Mouse (Mus musculus): ENCODE results near the gene A830018L16Rik. TPM values are rescaled to one million over a fixed set of nuclear protein-coding genes. Genes with fewer than 3 reads are reported as not detected.
"Not testable (repeated sequence)": the region's sequence is repeated elsewhere in the genome, so short reads cannot be mapped to it uniquely, and the experiment has no call there.

Gene A830018L16Rik
- polyA plus RNA-seq, 1 experiment from 2014 or later: 10.9 TPM

DNA sequence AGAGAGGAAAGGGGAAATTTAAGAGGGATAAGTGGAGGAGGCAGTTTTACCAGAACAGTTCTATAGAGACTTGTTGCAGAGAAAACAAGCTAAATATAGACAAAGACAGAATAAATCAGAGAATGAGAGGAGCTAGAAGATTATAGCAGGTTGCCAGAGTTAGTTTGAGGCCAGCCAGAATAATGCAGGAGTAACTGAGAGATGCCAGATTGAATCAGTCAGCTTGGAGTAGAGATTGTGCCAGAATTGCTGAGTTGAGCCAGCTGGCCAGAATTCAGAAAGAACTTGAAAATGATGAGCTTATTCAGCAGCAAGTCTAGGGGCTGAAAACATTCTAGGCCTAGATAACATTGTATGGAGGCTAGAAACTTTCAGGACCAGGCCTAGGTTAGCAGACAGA, 502.0 kb downstream of the A830018L16Rik start:
- H3K27ac ChIP-seq (replicated peaks): no peak overlapping the region
- H3K9ac ChIP-seq: no peak overlapping the region
- ATAC-seq (ENCODE audit: low FRiP score, low read depth): no peak
- no peak overlapping the region for H3K4me2 ChIP-seq
- H3K9me3 ChIP-seq: 0 out of 2 replicates have a peak, but pooled peaks cover 6% of the 10 kb centered on the region
- no peaks in the 10 kb centered on the region for H3K27me3 ChIP-seq
- H3K4me1 ChIP-seq (replicated peaks): no peaks in the 10 kb centered on the region
- no peak overlapping the region for H3K4me3 ChIP-seq
- no peaks in the 10 kb centered on the region for H3K36me3 ChIP-seq

DNA sequence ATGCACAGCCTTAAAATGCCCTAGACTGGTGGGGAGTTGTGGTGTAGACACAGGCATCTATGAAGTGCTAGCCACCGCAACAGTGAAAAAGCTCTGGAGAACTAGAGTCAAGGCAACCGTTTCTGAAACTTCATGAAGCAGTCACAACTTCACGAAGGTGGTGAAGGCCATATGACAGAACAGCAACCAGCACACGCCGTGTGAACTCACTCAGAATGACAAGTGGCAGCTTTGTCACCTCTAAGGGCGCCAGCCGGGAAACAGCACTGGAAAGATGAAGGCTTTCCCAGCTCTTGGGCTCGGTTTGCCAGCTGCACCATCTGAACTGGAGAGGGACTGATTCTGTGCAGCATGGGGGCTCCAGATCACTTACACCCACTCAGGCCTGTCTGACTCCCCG, 523.1 kb downstream of the A830018L16Rik start:
- Histone ChIP-seq H3K27ac (replicated peaks) (no peak overlapping the region), H3K27me3 (no peaks in the 10 kb centered on the region), H3K9me3 (no peaks in the 10 kb centered on the region), H3K36me3 (no peaks in the 10 kb centered on the region), H3K9ac (no peak overlapping the region), H3K4me1 (replicated peaks) (no peaks in the 10 kb centered on the region), H3K4me2 (no peak overlapping the region), H3K4me3 (no peak overlapping the region)
- 76% methylated on average over 9 of the region's 9 CpGs for WGBS
- no peak for ATAC-seq (ENCODE audit: low FRiP score, low read depth)

DNA sequence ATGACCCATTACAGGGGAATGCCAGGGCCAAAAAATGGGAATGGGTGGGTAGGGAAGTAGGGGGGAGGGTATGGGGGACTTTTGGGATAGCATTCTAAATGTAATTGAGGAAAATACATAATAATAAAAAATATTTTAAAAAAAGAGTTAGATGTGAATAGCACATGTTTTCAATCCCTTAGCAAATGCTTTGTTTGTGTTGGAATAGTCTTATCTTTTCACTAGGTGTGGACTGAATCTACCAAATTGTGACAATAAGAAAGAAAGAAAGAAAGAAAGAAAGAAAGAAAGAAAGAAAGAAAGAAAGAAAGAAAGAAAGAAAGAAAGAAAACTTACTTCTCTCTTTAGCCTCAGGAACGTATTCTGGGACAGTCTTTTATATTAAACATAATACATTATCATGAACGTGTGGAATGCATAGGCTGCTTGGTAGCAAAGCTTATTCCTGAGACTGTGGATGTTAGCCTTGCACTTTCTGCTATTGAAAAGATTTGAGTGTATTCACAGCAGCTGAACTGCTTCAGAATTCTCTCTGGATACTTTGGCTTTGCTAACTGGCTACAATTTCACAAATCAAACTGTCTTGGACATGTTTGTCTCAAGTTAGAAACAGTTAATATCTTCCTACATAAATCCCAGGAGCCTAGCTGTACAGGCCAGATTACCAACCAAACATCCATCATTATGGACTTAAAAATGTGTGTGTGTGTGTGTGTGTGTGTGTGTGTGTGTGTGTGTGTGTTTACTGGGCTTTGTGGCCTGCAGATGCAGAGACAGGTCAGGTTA, 545.7 kb downstream of the A830018L16Rik start:
- no peaks in the 10 kb centered on the region for H3K4me1 ChIP-seq (replicated peaks)
- H3K4me2 ChIP-seq: no peak overlapping the region
- no peaks in the 10 kb centered on the region for H3K36me3 ChIP-seq
- ATAC-seq (ENCODE audit: low FRiP score, low read depth): no peak
- H3K27me3 ChIP-seq: no peaks in the 10 kb centered on the region
- no peak overlapping the region for H3K9ac ChIP-seq
- H3K9me3 ChIP-seq: no peaks in the 10 kb centered on the region
- no peak overlapping the region for H3K4me3 ChIP-seq
- whole genome bisulfite sequencing: 77% methylated on average over 2 of the region's 2 CpGs
- H3K27ac ChIP-seq (replicated peaks): no peak overlapping the region

DNA sequence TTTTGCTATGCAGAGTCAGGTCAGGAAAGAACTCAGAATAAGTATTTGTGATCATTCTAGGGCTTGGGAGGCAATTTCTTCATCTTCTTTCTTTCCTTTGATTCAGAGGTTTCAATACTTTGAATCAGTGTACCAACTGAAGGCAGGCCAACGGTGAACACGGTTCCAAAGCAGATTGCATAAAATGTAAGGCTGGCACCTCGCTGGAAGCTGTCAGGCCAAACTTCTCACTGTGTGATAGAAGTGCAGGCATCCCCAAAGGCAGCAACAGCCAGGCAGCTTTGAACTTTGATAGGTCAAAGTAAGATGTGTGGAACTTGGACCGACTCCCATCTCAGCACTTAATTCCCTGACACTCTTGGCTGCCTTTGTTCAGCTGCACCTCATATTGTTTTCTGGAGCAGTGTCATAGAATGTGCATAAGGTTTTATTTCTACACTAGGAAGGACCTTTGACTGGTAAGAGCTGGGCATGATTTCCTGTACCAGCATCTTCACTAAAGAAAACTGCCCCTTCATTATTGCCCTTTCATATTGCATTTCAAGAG, 568.8 kb downstream of the A830018L16Rik start:
- ATAC-seq (ENCODE audit: low FRiP score, low read depth): no peak
- no peaks in the 10 kb centered on the region for H3K4me1 ChIP-seq (replicated peaks)
- H3K27ac ChIP-seq (replicated peaks): no peak overlapping the region
- H3K9ac ChIP-seq: no peak overlapping the region
- H3K4me2 ChIP-seq: no peak overlapping the region
- 79% methylated on average over 4 of the region's 4 CpGs for WGBS
- no peak overlapping the region for H3K4me3 ChIP-seq
- H3K36me3 ChIP-seq: no peaks in the 10 kb centered on the region
- H3K27me3 ChIP-seq: no peaks in the 10 kb centered on the region
- H3K9me3 ChIP-seq: no peaks in the 10 kb centered on the region

DNA sequence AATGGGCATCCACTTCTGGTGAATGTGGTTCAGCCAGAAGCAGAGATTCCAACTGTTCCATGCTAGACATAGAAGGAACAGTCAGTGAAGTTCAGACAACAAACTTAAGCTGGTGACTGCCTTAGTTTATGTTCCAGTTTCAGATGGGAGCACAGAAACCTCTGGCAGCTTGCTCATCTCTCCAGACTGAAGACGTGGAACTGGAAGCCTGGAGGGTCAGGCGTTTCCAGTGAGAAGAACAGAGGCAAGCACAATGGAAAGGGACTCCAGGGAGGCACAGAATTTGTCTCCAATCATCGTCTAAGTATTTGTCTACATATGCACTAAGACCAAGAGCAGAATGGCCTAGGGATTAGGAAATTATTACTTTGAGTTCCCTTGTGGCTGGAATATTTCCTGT, 576.1 kb downstream of the A830018L16Rik start:
- H3K27ac ChIP-seq (replicated peaks): no peak overlapping the region
- no peak overlapping the region for H3K4me3 ChIP-seq
- H3K36me3 ChIP-seq: no peaks in the 10 kb centered on the region
- H3K4me2 ChIP-seq: no peak overlapping the region
- H3K9me3 ChIP-seq: no peaks in the 10 kb centered on the region
- H3K27me3 ChIP-seq: no peaks in the 10 kb centered on the region
- no peak overlapping the region for H3K9ac ChIP-seq
- WGBS: 82% methylated on average over 3 of the region's 3 CpGs
- no peaks in the 10 kb centered on the region for H3K4me1 ChIP-seq (replicated peaks)
- ATAC-seq (ENCODE audit: low FRiP score, low read depth): no peak

DNA sequence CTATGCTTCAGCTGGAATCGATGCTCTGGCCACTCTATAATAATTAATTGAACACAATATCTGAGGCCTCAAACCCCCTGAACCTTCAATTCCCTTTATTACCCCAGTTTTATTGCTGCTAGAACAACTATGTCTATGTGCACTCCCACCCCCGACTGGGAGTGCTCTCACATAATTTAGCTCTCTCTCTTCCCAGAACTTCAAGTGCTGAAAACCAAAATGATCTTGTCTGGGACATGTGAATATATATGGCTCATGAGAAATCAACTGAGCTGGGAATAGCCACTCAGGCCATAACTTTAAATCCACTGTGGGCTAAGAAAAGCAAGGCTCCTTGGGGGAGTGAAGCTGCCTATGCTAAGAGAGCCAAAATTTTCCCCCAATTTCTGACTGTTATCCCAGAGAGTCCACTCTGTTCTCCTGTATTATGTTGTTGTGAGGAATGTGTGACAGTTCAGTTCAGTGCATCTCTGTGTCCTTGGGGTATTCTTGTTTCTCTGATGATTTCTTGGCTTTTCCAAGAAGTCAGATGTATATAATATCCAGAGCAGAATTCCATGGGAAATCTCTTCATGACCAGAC, 582.5 kb downstream of the A830018L16Rik start:
- no peaks in the 10 kb centered on the region for H3K36me3 ChIP-seq
- H3K9me3 ChIP-seq: no peaks in the 10 kb centered on the region
- H3K9ac ChIP-seq: no peak overlapping the region
- no peak overlapping the region for H3K4me3 ChIP-seq
- ATAC-seq (ENCODE audit: low FRiP score, low read depth): no peak
- 81% methylated on average over 2 of the region's 2 CpGs for WGBS
- H3K4me2 ChIP-seq: no peak overlapping the region
- H3K4me1 ChIP-seq (replicated peaks): no peaks in the 10 kb centered on the region
- H3K27me3 ChIP-seq: no peaks in the 10 kb centered on the region
- no peak overlapping the region for H3K27ac ChIP-seq (replicated peaks)

DNA sequence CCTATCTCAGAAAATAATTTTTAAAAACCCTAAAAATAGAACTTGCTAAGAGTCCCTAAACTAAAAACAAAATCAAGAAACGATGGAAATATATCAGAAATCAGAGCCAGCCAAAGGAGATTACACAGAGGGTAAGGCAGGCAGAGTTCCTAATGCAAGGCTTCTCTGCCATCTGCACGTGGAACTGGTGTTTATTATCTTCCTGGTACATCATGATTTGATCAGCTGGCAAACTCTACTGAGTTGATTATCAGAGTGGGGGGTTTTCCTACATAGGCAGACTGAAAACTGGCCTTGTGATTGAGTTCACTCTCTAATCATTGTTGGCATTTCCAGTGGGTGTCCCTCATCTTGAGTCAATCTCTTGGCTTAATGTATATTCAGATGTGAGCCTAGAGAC, 583.7 kb downstream of the A830018L16Rik start:
- H3K36me3 ChIP-seq: no peaks in the 10 kb centered on the region
- WGBS: 81% methylated on average over 2 of the region's 2 CpGs
- no peak overlapping the region for H3K9ac ChIP-seq
- no peak overlapping the region for H3K4me2 ChIP-seq
- no peak overlapping the region for H3K4me3 ChIP-seq
- H3K27me3 ChIP-seq: no peaks in the 10 kb centered on the region
- no peak for ATAC-seq (ENCODE audit: low FRiP score, low read depth)
- no peak overlapping the region for H3K27ac ChIP-seq (replicated peaks)
- no peaks in the 10 kb centered on the region for H3K4me1 ChIP-seq (replicated peaks)
- H3K9me3 ChIP-seq: no peaks in the 10 kb centered on the region

DNA sequence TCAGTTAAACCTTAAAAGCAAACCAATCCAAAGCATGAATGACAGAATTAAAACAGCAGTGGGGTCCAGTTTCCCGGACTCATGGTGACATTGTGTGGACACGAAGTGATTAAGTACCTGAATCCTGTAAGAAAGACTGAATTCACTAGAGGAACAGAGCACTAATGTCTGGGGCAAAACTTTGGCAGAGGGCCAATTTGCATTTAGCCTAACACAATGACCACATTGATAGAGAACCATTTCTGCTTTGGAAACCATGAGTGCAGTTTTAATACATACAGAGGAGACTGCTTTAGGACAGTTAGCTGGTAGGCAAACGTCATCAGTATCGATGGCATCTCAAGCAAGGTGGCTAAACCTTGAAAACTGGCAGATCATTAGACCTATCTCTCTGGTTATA, 586.7 kb downstream of the A830018L16Rik start:
- Histone ChIP-seq H3K4me3 (no peak overlapping the region), H3K36me3 (no peaks in the 10 kb centered on the region), H3K4me2 (no peak overlapping the region), H3K27ac (replicated peaks) (no peak overlapping the region), H3K4me1 (replicated peaks) (no peaks in the 10 kb centered on the region), H3K27me3 (no peaks in the 10 kb centered on the region), H3K9ac (no peak overlapping the region), H3K9me3 (no peaks in the 10 kb centered on the region)
- WGBS: 34% methylated on average over 4 of the region's 4 CpGs
- ATAC-seq (ENCODE audit: low FRiP score, low read depth): peak; percentile 86

DNA sequence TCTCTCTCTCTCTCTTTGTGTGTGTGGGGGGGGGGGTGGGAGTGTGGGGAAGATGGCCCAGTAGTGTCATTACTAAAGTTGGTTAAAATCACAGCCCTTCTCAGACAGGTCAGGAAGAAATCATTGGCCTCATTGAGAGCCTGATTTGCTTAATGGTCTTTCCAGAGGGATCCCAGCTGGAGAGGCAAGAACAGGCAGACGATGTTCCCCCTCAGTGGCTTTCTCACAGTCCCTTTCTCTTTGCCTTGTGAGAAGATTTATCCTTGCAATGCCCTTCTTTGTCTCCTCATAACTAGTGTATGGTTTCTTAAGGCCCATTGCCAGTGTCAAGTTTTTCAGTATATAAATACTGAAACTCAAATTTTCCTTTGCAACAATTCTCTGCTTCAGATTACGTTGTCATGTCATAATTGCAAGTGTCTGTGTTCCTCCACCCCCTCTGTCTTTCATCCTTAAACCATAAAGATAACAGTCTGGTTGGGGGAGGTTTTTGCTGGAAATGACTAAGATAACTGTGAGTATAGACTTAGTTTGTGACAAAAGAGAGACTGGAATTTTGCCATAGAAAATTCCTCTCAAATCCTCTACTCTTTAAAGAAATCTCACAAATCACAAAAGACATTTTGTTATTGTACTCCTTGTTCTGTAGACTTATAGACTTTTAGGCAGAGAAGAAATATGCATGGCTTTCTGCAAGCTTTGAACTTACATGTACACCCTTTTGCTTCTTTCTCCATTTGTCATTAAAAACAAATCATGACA, 595.1 kb downstream of the A830018L16Rik start:
- no peak overlapping the region for H3K4me2 ChIP-seq
- no peaks in the 10 kb centered on the region for H3K27me3 ChIP-seq
- ATAC-seq (ENCODE audit: low FRiP score, low read depth): no peak
- H3K9me3 ChIP-seq: no peaks in the 10 kb centered on the region
- no peaks in the 10 kb centered on the region for H3K36me3 ChIP-seq
- WGBS: 43% methylated on average over 2 of the region's 2 CpGs
- no peak overlapping the region for H3K4me3 ChIP-seq
- H3K27ac ChIP-seq (replicated peaks): no peak overlapping the region
- H3K4me1 ChIP-seq (replicated peaks): no peaks in the 10 kb centered on the region
- no peak overlapping the region for H3K9ac ChIP-seq

DNA sequence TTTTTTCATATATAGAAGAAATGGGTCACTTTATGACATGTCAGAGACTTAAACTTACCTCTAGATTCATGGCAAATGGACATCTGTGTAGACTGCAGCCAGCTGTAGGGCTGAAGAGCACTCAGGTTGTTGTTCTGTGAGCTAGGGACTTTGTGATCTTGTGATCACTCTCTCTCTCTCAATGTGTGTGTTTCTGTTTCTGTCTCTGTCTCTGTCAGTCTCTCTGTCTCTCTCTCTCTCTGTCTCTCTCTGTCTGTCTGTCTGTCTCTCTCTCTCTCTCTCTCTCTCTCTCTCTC, 595.6 kb downstream of the A830018L16Rik start:
- H3K36me3 ChIP-seq: no peaks in the 10 kb centered on the region
- no peak overlapping the region for H3K9ac ChIP-seq
- no peaks in the 10 kb centered on the region for H3K27me3 ChIP-seq
- H3K9me3 ChIP-seq: no peaks in the 10 kb centered on the region
- no peaks in the 10 kb centered on the region for H3K4me1 ChIP-seq (replicated peaks)
- H3K4me2 ChIP-seq: no peak overlapping the region
- H3K4me3 ChIP-seq: no peak overlapping the region
- H3K27ac ChIP-seq (replicated peaks): no peak overlapping the region
- no peak for ATAC-seq (ENCODE audit: low FRiP score, low read depth)

DNA sequence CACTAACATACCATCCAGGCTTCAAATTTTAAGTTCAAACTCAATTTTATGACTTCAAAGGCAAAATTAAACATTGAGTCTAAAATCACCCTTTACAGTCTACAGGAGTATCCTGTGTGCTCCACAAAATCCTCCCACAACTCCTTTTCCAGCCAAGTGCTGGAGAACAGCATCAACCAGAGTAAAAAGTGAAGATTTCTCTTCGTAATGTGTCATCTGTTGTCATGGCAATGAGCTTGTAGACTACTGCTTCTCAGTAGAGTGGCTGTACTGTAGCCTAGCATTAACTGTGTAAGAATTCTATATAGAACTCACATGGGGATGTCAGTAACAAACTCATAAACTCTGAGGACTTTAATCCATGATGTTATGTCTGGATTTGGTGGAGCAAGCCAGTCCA, 596.7 kb downstream of the A830018L16Rik start:
- Histone ChIP-seq H3K4me1 (replicated peaks) (no peaks in the 10 kb centered on the region), H3K36me3 (no peaks in the 10 kb centered on the region), H3K9ac (no peak overlapping the region), H3K27ac (replicated peaks) (no peak overlapping the region), H3K4me2 (no peak overlapping the region), H3K4me3 (no peak overlapping the region), H3K27me3 (no peaks in the 10 kb centered on the region), H3K9me3 (no peaks in the 10 kb centered on the region)
- ATAC-seq (ENCODE audit: low FRiP score, low read depth): no peak
- WGBS: 84% methylated on average over 1 of the region's 1 CpGs

DNA sequence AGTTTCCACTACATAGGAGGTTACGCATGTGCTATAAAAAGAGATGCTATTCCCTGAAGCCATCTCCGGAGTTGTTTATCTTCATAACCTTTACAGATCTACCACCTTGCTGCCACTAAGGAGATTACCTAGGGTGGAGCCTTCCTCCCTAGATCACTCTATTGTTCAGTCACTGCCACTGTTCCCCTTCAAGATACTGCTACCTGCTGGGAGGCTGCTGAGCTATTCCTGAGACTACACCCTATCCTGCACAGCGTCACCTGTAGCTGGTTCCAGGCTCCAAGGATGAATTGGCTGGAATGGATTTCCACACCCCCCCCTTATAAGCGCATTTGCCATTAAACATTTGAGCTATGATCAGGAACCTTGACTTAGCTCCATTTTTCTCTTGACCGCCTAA, 606.7 kb downstream of the A830018L16Rik start:
- H3K36me3 ChIP-seq; H3K27ac ChIP-seq (replicated peaks); H3K27me3 ChIP-seq; ATAC-seq (ENCODE audit: low FRiP score, low read depth); H3K4me3 ChIP-seq; H3K4me1 ChIP-seq (replicated peaks); H3K9ac ChIP-seq; H3K9me3 ChIP-seq; H3K4me2 ChIP-seq: not testable (repeated sequence)
- WGBS: 88% methylated on average over 5 of the region's 5 CpGs
